Mouse (Mus musculus): ENCODE results near the gene St3gal4. TPM values are rescaled to one million over a fixed set of nuclear protein-coding genes. Genes with fewer than 3 reads are reported as not detected.
A peak's percentile ranks its signal among the peaks of the same experiment; 100 is the strongest.

St3gal4 gene
- polyA plus RNA-seq, 1 experiment, result 14.5 TPM

DNA sequence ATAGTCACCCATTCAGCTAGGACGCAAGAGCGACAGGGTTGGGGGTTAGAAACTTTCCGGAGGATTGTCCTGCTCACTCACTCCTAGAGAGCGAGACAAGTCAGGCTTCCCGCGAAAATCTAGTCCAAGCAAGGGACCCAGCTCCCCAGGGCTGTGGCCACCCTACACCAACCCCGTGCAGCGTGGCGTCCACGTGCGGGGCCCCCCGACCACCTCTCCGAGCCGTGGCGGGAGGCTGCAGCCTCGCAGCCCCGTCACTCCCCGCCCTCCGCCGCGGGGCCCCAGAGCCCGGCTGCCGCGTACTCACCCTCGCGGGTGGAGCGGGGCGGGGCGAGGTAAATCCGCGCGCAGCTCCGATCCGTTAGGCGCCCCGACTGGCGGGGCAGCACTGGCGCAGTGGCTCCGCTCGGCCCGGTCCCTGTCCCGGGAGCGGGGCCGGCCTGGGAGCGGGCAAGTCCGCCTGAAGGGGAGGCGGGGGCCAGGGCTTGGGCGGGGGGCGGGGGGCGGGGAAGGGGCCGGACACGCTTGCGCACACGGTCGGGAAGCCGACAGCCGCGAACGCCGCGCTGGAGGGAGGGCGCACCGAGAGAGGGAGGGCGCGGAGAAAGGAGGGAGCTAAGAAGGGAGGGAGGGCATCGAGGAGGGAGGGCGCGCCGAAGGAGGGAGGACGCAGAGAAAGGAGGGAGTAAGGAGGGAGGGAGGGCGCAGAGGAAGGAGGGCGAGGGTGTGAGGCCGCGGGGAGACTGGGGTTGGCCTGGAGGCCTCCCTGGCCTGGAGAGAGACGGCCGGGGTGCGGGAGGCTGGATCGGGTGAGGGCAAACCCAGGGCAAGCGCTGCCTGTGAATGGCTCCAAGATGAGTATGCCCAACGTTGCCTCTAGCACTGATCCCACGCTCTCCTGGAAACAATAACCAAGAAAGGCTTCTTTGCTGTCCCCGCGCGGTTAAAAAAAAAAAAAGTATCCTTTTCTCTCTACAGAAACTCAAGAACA, 2.4 kb downstream of the St3gal4 start:
- peak; percentile 75 to 80 for DNase-seq
- H3K4me1 ChIP-seq (ENCODE audit: control insufficient read depth, insufficient read depth, low read length), result no peaks in the 10 kb centered on the region; the same call in 1 of the 2 replicates
- peak overlapping the region; percentile 92 for H3K4me3 ChIP-seq (replicated peaks; ENCODE audit: insufficient read depth, low read depth, low read length)
- H3K27me3 ChIP-seq (ENCODE audit: control insufficient read depth, insufficient read depth, low read length), result no peaks in the 10 kb centered on the region
- WGBS, result 2% methylated on average over 80 of the region's 84 CpGs
- H3K27ac ChIP-seq (ENCODE audit: insufficient read depth, low read length), result peak overlapping the region; percentile 57
- no peak for TF ChIP-seq POLR2A (IDR thresholded peaks at IDR 0.05; ENCODE audit: borderline replicate concordance, insufficient read depth, low read length)

GRCm38 (mm10) chr9:35115804-35116203, 3.3 kb downstream of the St3gal4 start:
- no peaks in the 10 kb centered on the region for H3K27me3 ChIP-seq (ENCODE audit: control insufficient read depth, insufficient read depth, low read length)
- peak overlapping the region; percentile 92 for H3K4me3 ChIP-seq (replicated peaks; ENCODE audit: insufficient read depth, low read depth, low read length)
- 60% methylated on average over 4 of the region's 4 CpGs for WGBS
- H3K4me1 ChIP-seq (ENCODE audit: control insufficient read depth, insufficient read depth, low read length), result no peaks in the 10 kb centered on the region; the same call in 1 of the 2 replicates
- no peak for DNase-seq
- TF ChIP-seq CTCF (IDR thresholded peaks at IDR 0.05; ENCODE audit: borderline replicate concordance, insufficient read depth, low read depth, low read length) (no peak), POLR2A (IDR thresholded peaks at IDR 0.05; ENCODE audit: borderline replicate concordance, insufficient read depth, low read length) (no peak)
- peak overlapping the region; percentile 57; the same call in 1 of the 2 replicates for H3K27ac ChIP-seq (ENCODE audit: insufficient read depth, low read length)

DNA sequence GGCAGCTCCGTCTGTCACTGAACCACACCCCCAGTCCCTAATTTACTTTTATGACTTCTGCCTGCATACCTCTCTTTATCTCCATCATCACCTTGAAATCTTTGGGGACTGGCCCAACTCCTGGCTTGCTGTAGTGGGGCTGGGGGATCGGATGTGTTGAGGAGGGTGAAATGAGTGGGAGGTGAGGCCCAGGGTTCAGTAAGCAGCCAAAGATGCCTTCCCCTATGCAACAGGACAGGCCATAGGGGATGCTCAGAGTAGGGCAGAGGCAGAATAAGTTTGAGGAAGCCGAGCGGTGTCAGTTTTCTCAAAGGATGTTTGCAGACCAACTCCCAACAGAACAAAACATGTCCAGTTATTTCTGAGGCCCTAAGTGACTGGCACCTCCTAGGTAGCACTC, 3.8 kb downstream of the St3gal4 start:
- peak in 1 of 2 experiments; percentile 15 for DNase-seq
- peak overlapping the region; percentile 92 for H3K4me3 ChIP-seq (replicated peaks; ENCODE audit: insufficient read depth, low read depth, low read length)
- no peak overlapping the region for H3K27ac ChIP-seq (ENCODE audit: insufficient read depth, low read length)
- 81% methylated on average over 3 of the region's 4 CpGs for WGBS
- H3K4me1 ChIP-seq (ENCODE audit: control insufficient read depth, insufficient read depth, low read length), result no peaks in the 10 kb centered on the region; the same call in 1 of the 2 replicates
- H3K27me3 ChIP-seq (ENCODE audit: control insufficient read depth, insufficient read depth, low read length), result no peaks in the 10 kb centered on the region
- TF ChIP-seq POLR2A (IDR thresholded peaks at IDR 0.05; ENCODE audit: borderline replicate concordance, insufficient read depth, low read length), result no peak
- no peak for TF ChIP-seq CTCF (IDR thresholded peaks at IDR 0.05; ENCODE audit: borderline replicate concordance, insufficient read depth, low read depth, low read length)

- 90% methylated on average over 3 of the region's 3 CpGs for WGBS
- H3K4me3 ChIP-seq (replicated peaks; ENCODE audit: insufficient read depth, low read depth, low read length), result no peak overlapping the region
- no peaks in the 10 kb centered on the region for H3K27me3 ChIP-seq (ENCODE audit: control insufficient read depth, insufficient read depth, low read length)
- H3K27ac ChIP-seq (ENCODE audit: insufficient read depth, low read length), result 0 out of 2 replicates have a peak overlapping the region, but pooled peaks have one; percentile 15
- H3K4me1 ChIP-seq (ENCODE audit: control insufficient read depth, insufficient read depth, low read length), result no peaks in the 10 kb centered on the region; the same call in 1 of the 2 replicates
- DNase-seq, result peak in 1 of 2 experiments; percentile 10
- TF ChIP-seq POLR2A (IDR thresholded peaks at IDR 0.05; ENCODE audit: borderline replicate concordance, insufficient read depth, low read length) (no peak), CTCF (IDR thresholded peaks at IDR 0.05; ENCODE audit: borderline replicate concordance, insufficient read depth, low read depth, low read length) (no peak)
Measured at GRCm38 (mm10) chr9:35114234-35114633, 4.8 kb downstream of the St3gal4 start.

GRCm38 (mm10) chr9:35111941-35112595, 7.0 kb downstream of the St3gal4 start:
- H3K4me1 ChIP-seq (ENCODE audit: control insufficient read depth, insufficient read depth, low read length), result peaks cover 9% of the 10 kb centered on the region
- WGBS, result 48% methylated on average over 19 of the region's 19 CpGs
- TF ChIP-seq POLR2A (IDR thresholded peaks at IDR 0.05; ENCODE audit: borderline replicate concordance, insufficient read depth, low read length) (no peak), CTCF (IDR thresholded peaks at IDR 0.05; ENCODE audit: borderline replicate concordance, insufficient read depth, low read depth, low read length) (no peak)
- H3K4me3 ChIP-seq (replicated peaks; ENCODE audit: insufficient read depth, low read depth, low read length), result no peak overlapping the region
- no peaks in the 10 kb centered on the region for H3K27me3 ChIP-seq (ENCODE audit: control insufficient read depth, insufficient read depth, low read length)
- DNase-seq, result peak; percentile 30 to 43
- H3K27ac ChIP-seq (ENCODE audit: insufficient read depth, low read length), result peak overlapping the region; percentile 60; the same call in 1 of the 2 replicates

DNA sequence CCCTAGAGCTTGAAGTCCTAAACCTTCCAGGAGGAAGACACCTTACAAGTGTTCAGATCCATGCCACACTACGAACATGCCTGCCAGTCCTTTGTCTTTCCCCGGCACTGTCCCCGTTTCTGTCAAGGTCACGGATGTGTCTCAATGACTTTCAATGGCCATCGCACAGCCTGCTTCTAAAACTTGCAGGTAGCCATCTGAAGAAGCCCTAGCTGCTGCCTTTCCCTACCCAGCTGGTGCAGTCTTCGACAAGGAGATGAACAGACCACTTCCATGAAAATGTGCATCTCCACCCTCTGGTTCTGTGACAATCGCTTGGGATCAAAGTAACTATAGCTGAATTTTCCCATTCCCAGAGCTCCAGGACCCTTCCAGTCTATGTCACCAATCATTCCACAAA, 7.6 kb downstream of the St3gal4 start:
- peak overlapping the region; percentile 60; the same call in 1 of the 2 replicates for H3K27ac ChIP-seq (ENCODE audit: insufficient read depth, low read length)
- 88% methylated on average over 7 of the region's 7 CpGs for WGBS
- DNase-seq, result peak in 1 of 2 experiments; percentile 12

DNA sequence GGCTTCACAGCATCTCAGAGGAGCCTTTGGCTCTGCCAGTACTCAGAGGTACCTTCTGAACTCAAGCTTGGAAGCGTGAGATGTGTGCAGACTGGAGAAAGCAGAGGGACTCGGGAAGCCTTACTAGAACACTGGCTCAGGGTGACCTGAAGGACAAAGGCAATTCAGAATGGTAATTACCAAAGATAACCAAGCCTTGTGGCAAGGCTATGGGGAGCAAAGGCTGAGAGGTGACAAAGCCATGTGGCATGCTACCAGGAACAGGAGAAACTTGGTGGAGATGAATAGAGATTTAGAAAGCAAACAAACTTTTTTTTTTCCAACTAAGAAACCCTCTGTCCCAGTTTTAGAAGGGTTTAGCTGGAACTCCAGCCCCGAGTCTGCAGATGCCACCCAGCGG, 8.5 kb downstream of the St3gal4 start:
- no peak overlapping the region for H3K4me3 ChIP-seq (replicated peaks; ENCODE audit: insufficient read depth, low read depth, low read length)
- TF ChIP-seq POLR2A (IDR thresholded peaks at IDR 0.05; ENCODE audit: borderline replicate concordance, insufficient read depth, low read length), result no peak
- no peak for TF ChIP-seq CTCF (IDR thresholded peaks at IDR 0.05; ENCODE audit: borderline replicate concordance, insufficient read depth, low read depth, low read length)
- H3K4me1 ChIP-seq (ENCODE audit: control insufficient read depth, insufficient read depth, low read length), result peaks cover 9% of the 10 kb centered on the region
- H3K27me3 ChIP-seq (ENCODE audit: control insufficient read depth, insufficient read depth, low read length), result no peaks in the 10 kb centered on the region
- peak; percentile 16 to 36 for DNase-seq
- peak overlapping the region; percentile 43; the same call in 1 of the 2 replicates for H3K27ac ChIP-seq (ENCODE audit: insufficient read depth, low read length)
- 77% methylated on average over 4 of the region's 4 CpGs for WGBS

More for the DNA sequence above, 7.6 kb downstream of the St3gal4 start:
- TF ChIP-seq CTCF (IDR thresholded peaks at IDR 0.05; ENCODE audit: borderline replicate concordance, insufficient read depth, low read depth, low read length) (no peak), POLR2A (IDR thresholded peaks at IDR 0.05; ENCODE audit: borderline replicate concordance, insufficient read depth, low read length) (no peak)
- H3K27me3 ChIP-seq (ENCODE audit: control insufficient read depth, insufficient read depth, low read length), result no peaks in the 10 kb centered on the region
- H3K4me3 ChIP-seq (replicated peaks; ENCODE audit: insufficient read depth, low read depth, low read length), result no peak overlapping the region
- H3K4me1 ChIP-seq (ENCODE audit: control insufficient read depth, insufficient read depth, low read length), result peaks cover 9% of the 10 kb centered on the region
